Mouse (Mus musculus): Measurements from ENCODE around the gene Efna5.

GRCm38 (mm10) chr17:62756951-62757350 is 124.2 kb downstream of the Efna5 start:
- no peak for TF ChIP-seq CTCF (IDR thresholded peaks at IDR 0.05; ENCODE audit: insufficient read depth, low read length)
- TF ChIP-seq POLR2A (IDR thresholded peaks at IDR 0.05; ENCODE audit: borderline replicate concordance, extremely low read depth, low read depth, low read length), result no peak
